Mouse (Mus musculus): ENCODE data around the gene Tmbim6. TPM values are rescaled to one million over a fixed set of nuclear protein-coding genes. Genes with fewer than 3 reads are reported as not detected.
A peak's percentile ranks its signal among the peaks of the same experiment; 100 is the strongest.
"Not testable (repeated sequence)": the region's sequence is repeated elsewhere in the genome, so short reads cannot be mapped to it uniquely, and the experiment has no call there.

Gene Tmbim6
- polyA plus RNA-seq, 1 experiment = 418 TPM

- H3K4me3 ChIP-seq (replicated peaks; ENCODE audit: insufficient read depth, low read depth, low read length) = no peak overlapping the region
- no peak for DNase-seq
- TF ChIP-seq CTCF (IDR thresholded peaks at IDR 0.05; ENCODE audit: borderline replicate concordance, insufficient read depth, low read depth, low read length) (no peak), POLR2A (IDR thresholded peaks at IDR 0.05; ENCODE audit: borderline replicate concordance, insufficient read depth, low read length) (no peak)
- WGBS = 72% methylated on average over 16 of the region's 16 CpGs
- no peaks in the 10 kb centered on the region for H3K27me3 ChIP-seq (ENCODE audit: control insufficient read depth, insufficient read depth, low read length)
- peaks cover 4% of the 10 kb centered on the region; the same call in 1 of the 2 replicates for H3K4me1 ChIP-seq (ENCODE audit: control insufficient read depth, insufficient read depth, low read length)
- H3K27ac ChIP-seq (ENCODE audit: insufficient read depth, low read length) = no peak overlapping the region
Observed at GRCm38 (mm10) chr15:99433081-99433718, 40.5 kb downstream of the Tmbim6 start.

- Histone ChIP-seq H3K27me3 (ENCODE audit: control insufficient read depth, insufficient read depth, low read length) (no peaks in the 10 kb centered on the region), H3K27ac (ENCODE audit: insufficient read depth, low read length) (no peak overlapping the region), H3K4me3 (replicated peaks; ENCODE audit: insufficient read depth, low read depth, low read length) (no peak overlapping the region), H3K4me1 (ENCODE audit: control insufficient read depth, insufficient read depth, low read length) (peaks cover 4% of the 10 kb centered on the region; the same call in 1 of the 2 replicates)
- WGBS = 20% methylated on average over 12 of the region's 12 CpGs
- peak in 1 of 2 experiments; percentile 32 for DNase-seq
- no peak for TF ChIP-seq CTCF (IDR thresholded peaks at IDR 0.05; ENCODE audit: borderline replicate concordance, insufficient read depth, low read depth, low read length)
- no peak for TF ChIP-seq POLR2A (IDR thresholded peaks at IDR 0.05; ENCODE audit: borderline replicate concordance, insufficient read depth, low read length)
Observed at GRCm38 (mm10) chr15:99433913-99434312, 41.2 kb downstream of the Tmbim6 start.

GRCm38 (mm10) chr15:99438966-99439698, 46.5 kb downstream of the Tmbim6 start:
- DNase-seq = no peak
- Histone ChIP-seq H3K27ac (ENCODE audit: insufficient read depth, low read length) (no peak overlapping the region), H3K27me3 (ENCODE audit: control insufficient read depth, insufficient read depth, low read length) (no peaks in the 10 kb centered on the region), H3K4me1 (ENCODE audit: control insufficient read depth, insufficient read depth, low read length) (peaks cover 11% of the 10 kb centered on the region), H3K4me3 (replicated peaks; ENCODE audit: insufficient read depth, low read depth, low read length) (no peak overlapping the region)
- no peak for TF ChIP-seq CTCF (IDR thresholded peaks at IDR 0.05; ENCODE audit: borderline replicate concordance, insufficient read depth, low read depth, low read length)
- no peak for TF ChIP-seq POLR2A (IDR thresholded peaks at IDR 0.05; ENCODE audit: borderline replicate concordance, insufficient read depth, low read length)
- 70% methylated on average over 8 of the region's 8 CpGs for WGBS

- TF ChIP-seq POLR2A (IDR thresholded peaks at IDR 0.05; ENCODE audit: borderline replicate concordance, insufficient read depth, low read length) (no peak), CTCF (IDR thresholded peaks at IDR 0.05; ENCODE audit: borderline replicate concordance, insufficient read depth, low read depth, low read length) (no peak)
- WGBS = 48% methylated on average over 2 of the region's 2 CpGs
- no peaks in the 10 kb centered on the region for H3K27me3 ChIP-seq (ENCODE audit: control insufficient read depth, insufficient read depth, low read length)
- no peak overlapping the region for H3K4me3 ChIP-seq (replicated peaks; ENCODE audit: insufficient read depth, low read depth, low read length)
- no peak for DNase-seq
- no peak overlapping the region for H3K27ac ChIP-seq (ENCODE audit: insufficient read depth, low read length)
- H3K4me1 ChIP-seq (ENCODE audit: control insufficient read depth, insufficient read depth, low read length) = peaks cover 11% of the 10 kb centered on the region
Observed at GRCm38 (mm10) chr15:99440112-99440815, 47.6 kb downstream of the Tmbim6 start.

- TF ChIP-seq POLR2A (IDR thresholded peaks at IDR 0.05; ENCODE audit: borderline replicate concordance, insufficient read depth, low read length) = no peak
- Histone ChIP-seq H3K4me1 (ENCODE audit: control insufficient read depth, insufficient read depth, low read length) (peaks cover 11% of the 10 kb centered on the region), H3K27ac (ENCODE audit: insufficient read depth, low read length) (no peak overlapping the region), H3K27me3 (ENCODE audit: control insufficient read depth, insufficient read depth, low read length) (no peaks in the 10 kb centered on the region), H3K4me3 (replicated peaks; ENCODE audit: insufficient read depth, low read depth, low read length) (no peak overlapping the region)
- 29% methylated on average over 8 of the region's 8 CpGs for WGBS
- no peak for DNase-seq
Observed at GRCm38 (mm10) chr15:99440816-99441457, 48.3 kb downstream of the Tmbim6 start.

GRCm38 (mm10) chr15:99442358-99442757, 49.7 kb downstream of the Tmbim6 start:
- Histone ChIP-seq H3K27me3 (ENCODE audit: control insufficient read depth, insufficient read depth, low read length) (no peaks in the 10 kb centered on the region), H3K4me1 (ENCODE audit: control insufficient read depth, insufficient read depth, low read length) (peaks cover 11% of the 10 kb centered on the region), H3K27ac (ENCODE audit: insufficient read depth, low read length) (no peak overlapping the region), H3K4me3 (replicated peaks; ENCODE audit: insufficient read depth, low read depth, low read length) (no peak overlapping the region)
- no peak for DNase-seq
- 83% methylated on average over 7 of the region's 7 CpGs for WGBS
- TF ChIP-seq CTCF (IDR thresholded peaks at IDR 0.05; ENCODE audit: borderline replicate concordance, insufficient read depth, low read depth, low read length) = no peak
- TF ChIP-seq POLR2A (IDR thresholded peaks at IDR 0.05; ENCODE audit: borderline replicate concordance, insufficient read depth, low read length) = no peak

GRCm38 (mm10) chr15:99445567-99445966, 52.9 kb downstream of the Tmbim6 start:
- DNase-seq = no peak
- peaks cover 24% of the 10 kb centered on the region for H3K4me1 ChIP-seq (ENCODE audit: control insufficient read depth, insufficient read depth, low read length)
- WGBS = 54% methylated on average over 6 of the region's 6 CpGs
- no peak overlapping the region for H3K4me3 ChIP-seq (replicated peaks; ENCODE audit: insufficient read depth, low read depth, low read length)
- H3K27ac ChIP-seq (ENCODE audit: insufficient read depth, low read length) = no peak overlapping the region
- no peaks in the 10 kb centered on the region for H3K27me3 ChIP-seq (ENCODE audit: control insufficient read depth, insufficient read depth, low read length)
- no peak for TF ChIP-seq CTCF (IDR thresholded peaks at IDR 0.05; ENCODE audit: borderline replicate concordance, insufficient read depth, low read depth, low read length)
- TF ChIP-seq POLR2A (IDR thresholded peaks at IDR 0.05; ENCODE audit: borderline replicate concordance, insufficient read depth, low read length) = no peak

GRCm38 (mm10) chr15:99446136-99446535, 53.5 kb downstream of the Tmbim6 start:
- not testable (repeated sequence) for DNase-seq; H3K27ac ChIP-seq (ENCODE audit: insufficient read depth, low read length); H3K4me3 ChIP-seq (replicated peaks; ENCODE audit: insufficient read depth, low read depth, low read length); H3K27me3 ChIP-seq (ENCODE audit: control insufficient read depth, insufficient read depth, low read length)
- H3K4me1 ChIP-seq (ENCODE audit: control insufficient read depth, insufficient read depth, low read length) = peaks cover 19% of the 10 kb centered on the region
- 92% methylated on average over 10 of the region's 10 CpGs for WGBS

All from cerebellum, adult 2 months (tissue).